Mouse (Mus musculus) kidney, adult 2 months (tissue): Measurements from ENCODE around the gene Nfib. TPM values are rescaled to one million over a fixed set of nuclear protein-coding genes. Genes with fewer than 3 reads are reported as not detected.

Experiments used
- DNase-seq: peaks from one replicate; pipeline ENCODE4 v3.0.0; 2021
- H3K27ac ChIP-seq: fragments of 200-500 bp; 2 replicates; pipeline ENCODE4 v1.5.1; 2012; ENCODE audit warnings: low read depth, low read length, control low read depth, inconsistent platforms; ENCODE audit not compliant: insufficient read depth
- H3K27me3 ChIP-seq: fragments of 200-500 bp; replicated peaks from 2 replicates; pipeline ENCODE4 v1.6.1; 2012; ENCODE audit warnings: mild to moderate bottlenecking, moderate library complexity, low read length, inconsistent platforms; ENCODE audit not compliant: control insufficient read depth, insufficient read depth
- H3K36me3 ChIP-seq: fragments of 200-500 bp; 2 replicates; pipeline ENCODE4 v1.6.1; 2012; ENCODE audit warnings: mild to moderate bottlenecking, moderate library complexity, low read length, inconsistent platforms; ENCODE audit not compliant: control insufficient read depth, insufficient read depth
- H3K4me1 ChIP-seq: fragments of 200-500 bp; 2 replicates; pipeline ENCODE4 v1.6.1; 2011; ENCODE audit warnings: low read length; ENCODE audit not compliant: control insufficient read depth, insufficient read depth
- H3K4me3 ChIP-seq: fragments of 200-500 bp; 2 replicates; pipeline ENCODE4 v1.5.1; 2011; ENCODE audit warnings: mild to moderate bottlenecking, low read depth, low read length, control low read depth; ENCODE audit not compliant: insufficient read depth
- CTCF ChIP-seq: fragments of 200-500 bp; conservative IDR thresholded peaks from 2 replicates; pipeline ENCODE4 v1.5.1; 2011; ENCODE audit warnings: low read depth, mild to moderate bottlenecking, control low read depth, low read length, moderate library complexity, mixed read lengths; ENCODE audit not compliant: insufficient read depth, insufficient read length
- POLR2A ChIP-seq: fragments of 200-500 bp; IDR thresholded peaks from one replicate; pipeline ENCODE4 v1.6.1; 2011; ENCODE audit warnings: low read depth, low read length, control low read depth
- WGBS: fragments of 180-500 bp; shearing (Covaris S2); methylation state at CpG from one replicate; pipeline ENCODE4 v1.1.7; 2018; 5-methylcytosine and 5-hydroxymethylcytosine counted together
- polyA plus RNA-seq: library from polyadenylated mRNA; depleted of rRNA; stranded (reverse); fragments of >200 nt; gene quantifications from 2 replicates; pipeline ENCODE4 v1.2.3, GENCODE M21; 2012

The Nfib gene
- polyA plus RNA-seq, 1 experiment, result 17.6 TPM

DNA sequence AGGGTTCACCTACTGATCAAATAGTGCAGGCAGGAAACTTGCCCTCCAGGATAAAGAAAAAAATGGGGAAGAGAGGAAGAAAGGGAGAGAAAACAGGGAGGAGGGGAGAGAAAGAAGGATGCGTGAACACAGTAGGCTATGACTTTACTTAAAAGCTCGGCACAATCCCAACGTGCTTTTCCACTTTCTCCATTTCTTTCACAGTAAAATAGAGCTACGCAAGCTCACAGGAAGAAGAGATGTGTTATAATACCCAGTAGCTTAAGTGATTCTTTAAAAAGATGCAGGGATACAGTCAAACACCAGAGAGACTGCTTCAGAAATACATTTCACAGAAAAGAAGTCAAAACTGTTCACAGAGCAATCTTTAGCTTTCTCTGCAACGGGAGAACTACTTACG lies 366.6 kb downstream of the Nfib start:
- no peak for DNase-seq
- 73% methylated on average over 6 of the region's 6 CpGs for WGBS
- Histone ChIP-seq H3K36me3 (no peaks in the 10 kb centered on the region), H3K27ac (no peak overlapping the region), H3K27me3 (no peaks in the 10 kb centered on the region), H3K4me1 (no peaks in the 10 kb centered on the region), H3K4me3 (no peak overlapping the region)
- TF ChIP-seq CTCF (no peak), POLR2A (no peak)

DNA sequence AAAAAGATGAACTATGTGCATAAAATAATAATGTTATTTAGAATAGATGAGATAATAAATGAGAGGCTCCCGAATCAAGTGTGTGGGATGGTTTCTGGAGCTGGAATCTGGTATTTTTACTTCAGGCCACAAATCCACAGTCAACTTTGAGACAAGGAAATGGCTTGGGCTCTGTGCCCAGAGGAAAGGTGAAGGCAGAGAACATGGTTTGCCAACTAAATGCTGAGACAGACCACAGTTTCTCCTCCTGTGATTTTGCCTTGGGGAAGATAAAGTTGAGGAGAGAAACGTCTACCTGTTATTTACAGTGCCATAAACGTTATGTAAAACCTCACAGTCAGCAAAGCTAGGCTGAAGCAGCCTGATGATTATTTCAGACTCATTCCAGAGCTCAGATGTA lies 367.1 kb downstream of the Nfib start:
- Histone ChIP-seq H3K4me3 (no peak overlapping the region), H3K4me1 (no peaks in the 10 kb centered on the region), H3K27me3 (no peaks in the 10 kb centered on the region), H3K36me3 (no peaks in the 10 kb centered on the region), H3K27ac (peak overlapping the region; percentile 45; the same call in 1 of the 2 replicates)
- peak; percentile 72 for DNase-seq
- 13% methylated on average over 3 of the region's 3 CpGs for WGBS
- TF ChIP-seq POLR2A, result no peak
- no peak for TF ChIP-seq CTCF

DNA sequence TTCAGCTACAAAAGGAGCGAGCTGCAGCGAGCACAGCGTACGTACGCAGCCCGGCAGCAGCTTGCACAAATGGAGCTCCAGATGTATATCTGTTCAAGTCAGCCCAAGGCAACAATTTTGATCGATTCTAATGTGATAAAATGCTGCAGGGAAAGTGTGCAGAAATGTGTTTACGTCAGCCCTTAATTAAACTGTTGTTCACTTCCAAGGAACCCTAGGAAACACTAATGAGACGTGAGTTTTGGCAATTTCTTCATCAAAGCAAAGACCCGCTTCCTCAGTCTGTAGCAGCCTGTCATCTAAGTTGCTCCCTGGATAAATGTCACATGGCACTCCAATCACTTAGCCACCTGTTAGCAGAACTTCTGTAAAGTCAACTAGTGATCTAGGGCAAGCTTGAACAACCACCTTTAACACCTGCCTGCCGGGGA lies 368.6 kb downstream of the Nfib start:
- no peak for DNase-seq
- WGBS, result 79% methylated on average over 11 of the region's 11 CpGs
- H3K27me3 ChIP-seq, result no peaks in the 10 kb centered on the region
- no peaks in the 10 kb centered on the region for H3K4me1 ChIP-seq
- TF ChIP-seq CTCF (no peak), POLR2A (no peak)
- no peaks in the 10 kb centered on the region for H3K36me3 ChIP-seq
- no peak overlapping the region for H3K27ac ChIP-seq
- no peak overlapping the region for H3K4me3 ChIP-seq

DNA sequence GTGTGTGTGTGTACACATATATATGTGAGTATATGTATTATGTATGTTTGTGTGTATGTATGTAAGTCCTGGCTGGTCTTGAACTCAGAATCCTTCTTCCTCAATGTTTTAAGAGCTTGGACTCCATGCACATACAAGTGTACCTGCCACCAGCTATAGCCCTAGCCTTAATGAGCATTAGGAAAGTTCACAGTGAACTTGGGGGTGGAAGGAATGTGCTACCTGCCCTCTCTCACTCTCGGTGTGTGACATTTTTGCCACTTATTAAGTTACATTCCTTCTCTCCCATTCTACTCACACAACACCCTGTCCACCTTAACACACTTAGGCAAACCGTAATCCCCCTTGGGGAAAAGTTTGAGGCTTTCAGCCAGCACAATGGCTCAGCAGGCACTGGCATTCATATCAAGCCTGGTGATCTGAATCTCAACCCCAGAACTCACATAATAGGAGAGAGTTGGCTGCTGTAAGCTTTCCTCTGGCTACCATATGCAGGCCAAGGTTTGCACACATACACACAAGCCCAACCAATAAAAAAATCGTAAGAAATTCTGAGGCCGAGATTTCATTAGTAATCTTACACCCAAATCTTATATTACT lies 370.2 kb downstream of the Nfib start:
- no peak overlapping the region for H3K4me3 ChIP-seq
- 81% methylated on average over 4 of the region's 4 CpGs for WGBS
- TF ChIP-seq CTCF (no peak), POLR2A (no peak)
- DNase-seq, result peak; percentile 34
- H3K27ac ChIP-seq, result no peak overlapping the region
- H3K4me1 ChIP-seq, result no peaks in the 10 kb centered on the region
- no peaks in the 10 kb centered on the region for H3K27me3 ChIP-seq
- no peaks in the 10 kb centered on the region for H3K36me3 ChIP-seq

DNA sequence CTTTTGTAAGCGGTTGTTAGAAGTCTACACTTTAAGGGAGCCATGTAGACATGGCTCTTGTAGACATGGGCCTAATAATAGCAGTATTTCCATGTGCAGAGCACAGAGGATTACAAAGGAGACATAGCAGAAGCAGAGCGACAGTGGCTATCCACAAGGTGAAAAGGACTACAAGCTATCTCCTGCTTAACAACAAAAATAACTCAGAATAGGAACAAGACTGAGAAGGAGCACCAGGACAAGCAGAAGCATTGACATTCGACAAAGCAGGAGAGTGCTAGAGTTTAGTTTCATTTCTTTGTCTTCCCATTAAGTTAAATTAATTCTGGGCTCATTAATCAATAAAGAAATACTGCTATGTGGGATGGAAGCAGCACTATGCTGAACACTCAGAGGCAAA lies 372.1 kb downstream of the Nfib start:
- Histone ChIP-seq H3K4me1 (no peaks in the 10 kb centered on the region), H3K27ac (no peak overlapping the region), H3K36me3 (no peaks in the 10 kb centered on the region), H3K27me3 (no peaks in the 10 kb centered on the region), H3K4me3 (no peak overlapping the region)
- TF ChIP-seq CTCF (no peak), POLR2A (no peak)
- DNase-seq, result no peak
- WGBS, result 89% methylated on average over 3 of the region's 3 CpGs

DNA sequence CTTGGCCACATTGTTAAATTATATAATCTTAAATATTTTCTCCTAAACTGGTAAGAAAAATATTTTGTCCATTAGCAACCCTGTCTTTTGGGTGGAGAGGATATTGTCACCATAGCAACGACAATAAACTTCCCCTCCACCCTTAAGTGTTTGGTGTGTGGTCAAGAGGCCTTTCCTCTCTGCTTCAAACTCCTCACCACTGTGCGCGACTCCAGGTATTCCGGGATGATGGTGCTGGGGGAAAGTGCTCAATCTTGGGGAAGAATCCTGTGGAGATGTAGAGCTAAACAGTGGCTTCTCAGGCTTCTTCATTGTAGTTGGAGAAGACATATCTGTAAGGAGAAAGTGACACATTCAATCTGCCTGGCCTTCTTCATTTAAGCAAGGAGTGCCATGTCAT lies 375.5 kb downstream of the Nfib start:
- no peak overlapping the region for H3K27ac ChIP-seq
- no peaks in the 10 kb centered on the region for H3K27me3 ChIP-seq
- TF ChIP-seq CTCF (no peak), POLR2A (no peak)
- no peak for DNase-seq
- 66% methylated on average over 4 of the region's 4 CpGs for WGBS
- H3K36me3 ChIP-seq, result no peaks in the 10 kb centered on the region
- H3K4me3 ChIP-seq, result no peak overlapping the region
- no peaks in the 10 kb centered on the region for H3K4me1 ChIP-seq

DNA sequence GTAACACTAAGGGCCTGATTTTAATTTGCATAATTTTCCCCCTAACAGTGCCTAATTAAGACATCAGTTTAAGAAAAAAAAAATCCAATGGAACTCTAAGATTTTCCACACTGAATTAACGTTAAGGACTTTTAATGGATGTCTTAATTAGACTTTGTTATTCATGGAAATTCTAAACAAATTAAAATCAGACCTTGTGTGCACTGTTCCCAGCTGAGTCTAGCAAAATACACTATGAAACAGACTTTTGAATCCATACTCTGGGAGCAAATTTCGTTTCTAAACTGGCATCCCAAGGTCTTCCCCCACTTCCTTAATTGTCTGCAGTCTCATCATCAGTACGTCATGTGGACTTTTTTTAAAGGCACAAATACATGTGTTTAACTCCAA lies 379.4 kb downstream of the Nfib start:
- no peaks in the 10 kb centered on the region for H3K4me1 ChIP-seq
- no peak for TF ChIP-seq POLR2A
- no peak for TF ChIP-seq CTCF
- no peak overlapping the region for H3K27ac ChIP-seq
- DNase-seq, result no peak
- WGBS, result 72% methylated on average over 3 of the region's 3 CpGs
- H3K4me3 ChIP-seq, result no peak overlapping the region
- peaks cover 7% of the 10 kb centered on the region for H3K36me3 ChIP-seq
- H3K27me3 ChIP-seq, result no peaks in the 10 kb centered on the region
